Mouse (Mus musculus) natural killer cell, adult 2 months (primary cell): ENCODE measurements at regions not wholly inside any gene's neighbourhood (a gene's known extent, or its start where the extent isn't known, plus 50 kb on each side); places are given as distances from the start of the nearest gene placed in this dataset.

Source experiments
- DNase-seq, 2 experiments: peaks; one replicate each; pipeline ENCODE4 v3.0.0; 2022; ENCODE audit warnings: low spot score in 2 of 2

DNA sequence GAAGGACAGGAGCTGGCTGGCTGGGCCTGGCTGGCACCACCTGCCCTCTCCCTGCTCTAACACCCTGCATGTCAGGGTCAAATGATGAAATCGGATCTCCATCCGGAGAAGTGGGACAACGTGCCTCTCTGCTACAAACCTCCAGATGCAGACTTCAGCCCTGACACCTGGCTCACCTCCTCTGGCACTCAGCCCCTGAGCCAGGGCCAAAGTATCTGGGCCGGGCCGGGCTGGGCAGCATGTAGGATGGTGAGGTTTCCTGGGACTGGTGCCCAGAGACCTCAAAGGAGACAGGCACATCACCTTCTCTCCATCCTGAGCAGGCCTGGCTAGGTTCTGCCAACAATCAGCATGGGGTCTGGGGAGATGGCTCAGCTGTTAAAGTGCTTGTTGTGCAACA is 113.5 kb downstream of the Tfcp2l1 start:
- no peak for DNase-seq

DNA sequence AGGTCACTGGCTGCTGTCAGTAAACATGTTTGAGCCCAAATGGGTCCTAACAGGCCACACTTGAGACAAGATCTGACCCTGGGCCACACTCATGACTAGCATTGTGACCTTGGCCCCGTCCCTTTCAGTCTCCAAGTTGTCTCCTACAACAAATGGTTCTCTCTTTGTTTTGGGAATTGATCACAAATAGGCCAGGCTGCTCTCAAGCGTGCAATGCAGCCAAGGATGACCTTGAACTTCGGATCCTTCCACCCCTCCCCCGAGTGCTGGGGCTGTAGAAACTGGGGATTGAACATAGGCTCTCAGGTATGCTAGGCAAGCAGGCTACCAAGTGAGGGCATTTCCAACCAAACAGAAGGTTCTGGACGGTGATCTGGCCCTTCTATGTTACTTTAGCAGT is 120.5 kb downstream of the Tfcp2l1 start:
- DNase-seq = no peak

DNA sequence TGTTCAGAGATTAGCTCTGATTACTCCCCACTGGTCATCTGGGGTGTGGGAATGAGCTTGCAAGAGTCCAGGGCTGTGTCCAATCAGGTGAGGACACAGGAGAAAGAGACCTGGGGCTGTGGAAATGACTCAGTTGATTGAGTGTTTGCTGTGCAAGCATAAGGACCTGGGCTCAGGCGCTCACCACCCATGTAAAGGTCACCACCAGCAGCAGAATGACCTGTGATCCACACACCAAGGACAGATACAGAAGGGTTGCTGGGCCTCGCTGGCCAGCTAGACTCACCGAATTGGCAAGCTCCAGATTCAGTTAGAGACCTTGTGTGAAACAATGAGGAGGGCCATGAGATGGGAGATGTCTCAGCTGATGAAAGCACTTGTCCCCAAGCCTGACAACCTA is 125.1 kb downstream of the Tfcp2l1 start:
- no peak for DNase-seq

DNA sequence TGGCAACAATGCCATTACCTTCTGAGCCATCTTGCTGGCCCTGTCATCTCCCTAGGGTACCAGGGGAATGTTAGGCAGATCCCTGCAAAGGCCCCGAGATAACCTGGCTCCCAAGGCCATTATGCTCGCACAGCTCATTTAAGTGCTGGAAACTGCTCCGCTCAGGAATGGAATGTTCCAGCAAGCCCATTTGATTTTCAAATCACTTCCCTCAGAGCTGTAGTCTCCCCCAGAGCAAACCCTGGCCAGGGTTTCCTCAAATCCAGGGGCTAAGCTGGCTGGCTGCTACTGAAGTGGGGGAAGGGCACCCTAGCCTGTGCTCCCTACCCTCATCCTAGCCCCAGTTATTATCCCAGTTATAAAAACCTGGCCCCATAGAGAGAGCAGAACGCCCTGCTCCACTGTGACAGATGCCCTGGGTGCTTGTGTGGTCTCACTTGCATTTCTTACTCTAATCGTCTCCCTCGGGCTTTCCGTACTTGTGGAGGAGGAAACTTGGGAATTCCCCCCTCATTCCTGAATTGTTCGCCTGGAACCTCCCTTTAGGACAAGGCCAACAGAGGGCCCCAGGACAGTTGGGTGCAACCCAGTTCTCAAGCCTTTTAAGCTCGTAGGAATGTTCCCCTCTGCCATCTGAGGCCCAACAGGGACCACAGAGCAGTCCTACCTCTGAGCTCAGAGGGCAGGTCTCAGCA is 128.6 kb downstream of the Tfcp2l1 start:
- no peak for DNase-seq

DNA sequence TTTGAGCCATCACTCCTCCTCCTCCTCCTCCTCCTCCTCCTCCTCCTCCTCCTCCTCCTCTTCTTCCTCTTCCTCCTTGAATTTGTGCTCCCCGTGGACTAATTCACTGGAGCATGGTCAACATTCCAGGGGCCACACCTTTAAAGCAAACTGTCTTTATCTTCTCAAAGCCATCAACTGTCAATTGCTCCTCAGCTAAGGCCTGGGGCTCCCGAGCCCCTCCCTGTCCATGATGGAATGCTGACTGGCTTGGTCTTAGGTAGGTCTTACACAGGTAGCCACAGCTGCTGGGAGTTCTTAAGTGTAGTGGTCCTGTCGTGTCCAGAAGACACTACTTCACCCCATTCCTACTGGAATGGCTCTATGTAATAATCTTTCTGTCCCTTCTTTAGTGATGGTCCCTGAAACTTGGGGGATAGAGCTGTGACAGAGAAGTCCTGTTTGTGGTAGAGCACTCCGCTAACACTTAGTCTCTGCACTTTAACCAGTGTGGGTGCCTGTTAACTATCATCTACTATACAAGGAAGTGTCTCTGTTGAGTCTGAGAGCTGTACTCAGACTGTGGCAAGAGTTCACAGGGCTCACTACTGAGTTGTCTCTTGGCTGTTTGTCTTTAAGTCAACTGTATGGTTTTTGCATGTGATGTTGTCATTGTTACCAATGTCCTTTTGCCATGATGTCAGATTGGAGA is 129.7 kb downstream of the Tfcp2l1 start:
- DNase-seq = no peak

DNA sequence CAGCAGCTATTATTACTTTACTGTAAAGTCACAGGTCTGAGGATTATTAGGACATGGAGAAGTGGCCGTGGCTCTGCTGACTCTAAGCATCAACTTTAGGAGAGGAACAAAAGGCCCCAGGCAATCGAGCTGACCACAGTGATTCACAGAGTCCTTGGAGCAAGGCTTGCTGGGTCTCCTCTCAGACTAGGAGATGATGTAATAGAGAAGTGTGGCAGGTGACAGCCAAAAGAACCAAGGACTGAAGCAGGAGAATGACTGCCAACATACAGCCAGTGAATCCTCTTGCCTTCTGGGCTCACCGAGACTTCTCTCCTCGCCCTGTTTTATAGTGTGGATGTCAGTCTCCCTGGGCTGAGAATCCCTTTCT is 130.3 kb downstream of the Tfcp2l1 start:
- no peak for DNase-seq

DNA sequence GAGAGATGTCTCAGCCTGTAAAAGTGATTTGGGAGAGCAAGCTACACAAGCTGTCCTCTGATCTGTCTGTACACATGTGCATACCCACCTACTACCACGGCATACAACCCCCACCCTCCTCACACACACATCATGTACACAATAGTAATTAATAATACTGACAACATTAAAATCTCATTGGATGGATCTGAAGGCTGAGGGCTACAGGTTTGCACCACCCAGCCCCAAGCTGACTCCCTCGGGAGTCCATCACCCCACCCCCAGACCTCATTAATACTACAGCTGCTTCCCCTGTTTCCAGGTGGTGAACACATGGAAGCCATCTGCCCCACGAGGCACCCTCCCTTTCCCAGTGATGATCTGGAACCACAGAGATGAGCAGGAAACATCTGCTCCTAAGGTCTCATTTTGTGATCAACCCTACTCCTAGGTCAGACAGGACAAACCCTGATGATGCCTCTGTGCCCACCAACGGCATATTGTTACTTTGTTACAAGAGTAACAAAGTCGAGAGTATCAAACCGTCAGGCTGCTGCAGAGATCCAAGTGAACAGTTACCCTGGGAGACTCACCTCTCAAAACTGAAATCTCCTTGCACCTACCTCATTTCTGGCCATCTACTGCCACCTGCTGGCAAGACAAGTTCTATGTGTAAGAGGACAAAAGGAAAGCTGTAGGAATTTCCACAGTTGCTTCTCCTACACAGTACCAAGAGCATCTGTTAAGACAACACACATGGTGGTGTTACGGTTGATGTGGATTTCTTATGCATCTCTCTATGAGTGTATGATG is 131.6 kb downstream of the Tfcp2l1 start:
- peak in 1 of 2 experiments; percentile 9 for DNase-seq

DNA sequence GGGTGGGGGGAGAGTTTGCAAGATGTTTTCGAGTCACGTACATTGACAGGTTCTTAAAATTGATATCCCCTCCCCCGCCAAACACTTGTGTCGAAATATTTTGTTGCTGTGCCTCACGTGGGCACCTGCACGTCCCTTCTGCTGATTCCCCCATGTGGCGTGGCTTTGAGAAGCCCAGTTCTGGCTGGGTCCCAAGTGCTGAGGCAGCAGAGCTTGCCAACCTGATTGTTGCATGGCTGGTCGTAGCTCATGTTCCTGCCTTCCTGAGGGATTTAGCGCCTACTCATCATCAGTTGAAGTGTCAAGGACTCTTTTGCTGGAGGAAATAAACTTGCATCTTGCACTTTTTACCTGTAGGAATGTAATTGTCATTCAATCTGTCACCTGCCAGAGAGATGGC is 137.8 kb downstream of the Tfcp2l1 start:
- DNase-seq = no peak

DNA sequence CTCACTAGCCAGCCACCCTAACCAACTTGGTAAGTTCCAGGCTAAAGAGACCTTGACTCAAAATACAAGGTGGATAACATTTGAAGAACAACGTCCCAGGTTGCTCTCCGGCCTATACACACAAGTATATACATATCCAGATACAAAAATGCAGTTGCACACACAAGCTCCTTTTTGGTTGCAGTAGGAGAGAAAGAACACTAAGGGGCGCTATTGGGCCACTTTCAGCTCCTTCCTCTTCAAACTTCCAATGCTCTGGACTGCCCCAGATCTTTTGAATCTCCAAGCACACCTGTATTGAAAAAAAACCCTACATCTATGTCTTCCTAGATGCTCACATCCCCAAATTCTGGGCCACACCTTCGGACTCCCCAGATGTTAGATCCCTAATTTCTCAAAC is 141.1 kb downstream of the Tfcp2l1 start:
- DNase-seq = no peak

DNA sequence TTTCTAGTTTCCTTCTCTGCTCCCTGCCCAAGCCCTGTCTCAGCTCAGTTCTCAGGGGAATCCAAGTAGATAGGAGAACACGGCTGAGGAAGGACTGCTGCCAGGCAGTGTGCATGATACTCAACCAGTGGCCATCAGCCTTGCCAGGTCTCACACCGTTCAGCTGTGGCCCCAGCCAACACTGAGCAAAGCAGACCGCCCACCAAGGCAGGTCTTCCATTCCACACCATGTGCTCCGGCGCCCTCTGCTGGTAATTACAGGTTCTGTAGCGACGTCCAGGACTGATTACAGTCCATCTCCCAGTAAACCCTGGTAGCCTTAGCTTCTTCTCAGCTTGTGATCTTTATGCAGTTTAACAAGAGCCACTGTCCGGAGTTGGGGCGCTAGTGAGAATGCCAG is 144.5 kb downstream of the Tfcp2l1 start:
- DNase-seq = peak in 1 of 2 experiments; percentile 14

DNA sequence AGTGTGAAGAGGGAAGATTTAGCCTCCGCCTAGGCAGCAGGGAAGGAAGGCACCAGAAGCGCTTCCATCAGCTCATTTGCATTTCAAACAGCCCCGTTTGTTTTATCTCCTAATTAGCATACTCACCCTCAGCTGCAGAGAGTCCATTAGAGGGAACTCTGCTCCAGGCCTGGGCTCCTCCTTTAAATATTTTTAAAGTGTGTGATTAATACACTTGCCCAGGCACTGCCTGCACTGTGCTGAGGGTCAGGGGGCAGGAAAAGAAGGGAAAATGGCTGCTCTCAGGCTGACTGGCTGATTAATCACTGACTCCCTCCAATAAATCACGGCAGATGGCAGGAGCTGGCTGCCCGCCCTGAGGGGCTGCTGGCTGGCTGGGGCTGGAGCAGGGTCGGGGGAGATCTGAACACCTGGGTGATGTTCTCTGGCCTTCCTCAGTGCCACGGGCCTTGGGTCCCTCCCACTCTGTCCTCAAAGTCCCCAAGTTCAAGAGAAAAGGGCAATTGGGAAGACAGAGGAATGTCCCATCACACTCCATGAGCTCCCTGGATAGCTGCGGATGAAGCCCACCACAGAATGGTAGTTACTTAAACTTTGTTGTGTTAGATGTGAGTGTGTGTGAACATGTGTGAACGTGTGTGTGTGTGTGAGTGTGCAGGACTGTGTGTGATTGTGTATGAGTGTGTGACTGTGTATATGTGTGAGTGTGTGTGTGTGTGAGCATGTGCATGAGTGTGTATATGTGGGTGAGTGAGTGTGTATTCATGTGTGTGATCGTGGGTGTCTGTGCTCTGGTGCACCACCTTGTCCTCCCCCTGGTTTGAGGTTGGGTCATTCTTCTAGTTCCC is 149.1 kb downstream of the Tfcp2l1 start:
- DNase-seq = no peak
